Mouse (Mus musculus): Measurements from ENCODE around the gene Snurf. TPM values are rescaled to one million over a fixed set of nuclear protein-coding genes. Genes with fewer than 3 reads are reported as not detected.

Snurf gene
- polyA plus RNA-seq, 1 experiment: not detected

GRCm38 (mm10) chr7:60003921-60004605 lies 786 bp downstream of the Snurf start:
- Histone ChIP-seq H3K79me3 (ENCODE audit: low read depth) (no peaks in the 10 kb centered on the region), H3ac (ENCODE audit: control insufficient read depth, insufficient read length, low read depth) (no peak overlapping the region), H3K79me2 (ENCODE audit: control insufficient read depth, insufficient read depth) (no peaks in the 10 kb centered on the region), H3K4me3 (ENCODE audit: insufficient read depth, poor library complexity, severe bottlenecking) (peak overlapping the region; percentile 32), H3K36me3 (ENCODE audit: control insufficient read depth, insufficient read depth) (no peaks in the 10 kb centered on the region), H3K27me3 (ENCODE audit: control insufficient read depth, insufficient read depth, insufficient read length) (no peaks in the 10 kb centered on the region)
- TF ChIP-seq MAX (IDR thresholded peaks at IDR 0.05) (no peak), CEBPB (IDR thresholded peaks at IDR 0.05; ENCODE audit: low read depth) (no peak), MYOG (IDR thresholded peaks at IDR 0.05; ENCODE audit: control insufficient read depth, extremely low read depth, insufficient read length) (no peak), MYOD1 (IDR thresholded peaks at IDR 0.05; ENCODE audit: control insufficient read depth, insufficient read length, low read depth) (no peak), FOSL1 (IDR thresholded peaks at IDR 0.05; ENCODE audit: insufficient read depth, low read length, poor library complexity, severe bottlenecking) (no peak), CTCF (IDR thresholded peaks at IDR 0.05; ENCODE audit: control insufficient read depth, insufficient read depth, insufficient read length) (no peak), USF1 (IDR thresholded peaks at IDR 0.05; ENCODE audit: low read depth) (no peak)

DNA sequence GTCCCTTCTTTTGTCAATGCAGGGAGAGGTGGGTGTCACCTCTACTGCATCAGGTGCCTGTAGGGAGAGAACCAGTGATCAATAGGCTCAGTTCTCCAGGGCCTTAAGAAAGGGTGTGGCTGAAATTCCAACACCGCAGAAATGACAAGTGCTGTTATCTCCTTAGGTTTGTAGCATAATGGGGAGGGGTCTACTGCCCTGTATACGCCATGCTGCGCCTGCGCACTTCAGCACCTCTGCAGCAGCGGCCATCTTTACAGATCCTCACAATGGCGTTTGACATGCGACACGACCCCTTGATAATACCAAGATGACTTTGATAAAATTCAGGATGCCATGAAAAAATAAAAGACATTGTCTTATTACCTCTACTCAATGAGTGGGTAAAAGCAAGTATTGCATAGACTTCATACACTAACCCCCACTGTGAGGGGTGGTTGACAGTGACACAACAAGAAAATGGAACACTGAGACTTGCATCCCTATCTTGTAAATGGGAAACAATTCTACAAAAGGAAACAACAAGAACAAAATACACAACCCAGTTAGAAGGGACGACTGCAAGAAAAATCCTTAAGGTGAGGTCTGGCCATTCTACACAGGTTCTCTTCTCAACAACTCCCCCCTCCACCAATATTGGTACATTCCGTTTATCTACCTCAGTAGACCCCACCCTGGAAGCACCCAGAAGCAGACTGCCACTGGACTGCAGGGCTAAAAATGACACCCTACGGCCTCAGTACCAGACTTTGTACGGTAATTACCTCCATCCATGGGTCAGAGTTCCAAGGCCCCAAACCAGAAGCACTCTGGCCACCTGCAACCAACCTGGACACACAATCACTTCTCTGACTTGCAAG lies 1.6 kb downstream of the Snurf start:
- Histone ChIP-seq H3K79me3 (ENCODE audit: low read depth) (no peaks in the 10 kb centered on the region), H3K79me2 (ENCODE audit: control insufficient read depth, insufficient read depth) (no peaks in the 10 kb centered on the region), H3K36me3 (ENCODE audit: control insufficient read depth, insufficient read depth) (no peaks in the 10 kb centered on the region), H3ac (ENCODE audit: control insufficient read depth, insufficient read length, low read depth) (no peak overlapping the region), H3K27me3 (ENCODE audit: control insufficient read depth, insufficient read depth, insufficient read length) (no peaks in the 10 kb centered on the region), H3K4me3 (ENCODE audit: insufficient read depth, poor library complexity, severe bottlenecking) (no peak overlapping the region)
- TF ChIP-seq CEBPB (IDR thresholded peaks at IDR 0.05; ENCODE audit: low read depth) (no peak), MYOD1 (IDR thresholded peaks at IDR 0.05; ENCODE audit: control insufficient read depth, insufficient read length, low read depth) (no peak), MAX (IDR thresholded peaks at IDR 0.05) (no peak), USF1 (IDR thresholded peaks at IDR 0.05; ENCODE audit: low read depth) (no peak), CTCF (IDR thresholded peaks at IDR 0.05; ENCODE audit: control insufficient read depth, insufficient read depth, insufficient read length) (no peak), FOSL1 (IDR thresholded peaks at IDR 0.05; ENCODE audit: insufficient read depth, low read length, poor library complexity, severe bottlenecking) (no peak), MYOG (IDR thresholded peaks at IDR 0.05; ENCODE audit: control insufficient read depth, extremely low read depth, insufficient read length) (no peak)

GRCm38 (mm10) chr7:59978646-59979045 lies 26.2 kb downstream of the Snurf start:
- H3K79me2 ChIP-seq (ENCODE audit: control insufficient read depth, insufficient read depth): no peaks in the 10 kb centered on the region
- no peak for TF ChIP-seq CEBPB (IDR thresholded peaks at IDR 0.05; ENCODE audit: low read depth)
- no peak for TF ChIP-seq MAX (IDR thresholded peaks at IDR 0.05)
- TF ChIP-seq CTCF (IDR thresholded peaks at IDR 0.05; ENCODE audit: control insufficient read depth, insufficient read depth, insufficient read length): no peak
- no peak for TF ChIP-seq FOSL1 (IDR thresholded peaks at IDR 0.05; ENCODE audit: insufficient read depth, low read length, poor library complexity, severe bottlenecking)
- TF ChIP-seq MYOG (IDR thresholded peaks at IDR 0.05; ENCODE audit: control insufficient read depth, extremely low read depth, insufficient read length): no peak
- no peak for TF ChIP-seq USF1 (IDR thresholded peaks at IDR 0.05; ENCODE audit: low read depth)
- no peak for TF ChIP-seq MYOD1 (IDR thresholded peaks at IDR 0.05; ENCODE audit: control insufficient read depth, insufficient read length, low read depth)

More at GRCm38 (mm10) chr7:59978646-59979045, 26.2 kb downstream of the Snurf start:
- Histone ChIP-seq H3K4me3 (ENCODE audit: insufficient read depth, poor library complexity, severe bottlenecking) (no peak overlapping the region), H3K36me3 (ENCODE audit: control insufficient read depth, insufficient read depth) (no peaks in the 10 kb centered on the region), H3ac (ENCODE audit: control insufficient read depth, insufficient read length, low read depth) (no peak overlapping the region), H3K79me3 (ENCODE audit: low read depth) (no peaks in the 10 kb centered on the region), H3K27me3 (ENCODE audit: control insufficient read depth, insufficient read depth, insufficient read length) (no peaks in the 10 kb centered on the region)

Other genes with a start within 250 kb of the Snurf start
- gene Gm38393, start within 50 bp of the Snurf start, polyA plus RNA-seq (2012; fragmentation: generic; extraction: Trizol): 0.08 TPM
- 12.0 TPM for gene Snrpn, start 135.2 kb upstream of the Snurf start, polyA plus RNA-seq (2012; fragmentation: generic; extraction: Trizol)

All from C2C12 (cell line).